Mouse (Mus musculus): ENCODE measurements around the gene Gm20695. TPM values are rescaled to one million over a fixed set of nuclear protein-coding genes. Genes with fewer than 3 reads are reported as not detected.

Gm20695 gene
- 2.8 TPM for polyA plus RNA-seq (2014; fragmentation: Illumina TruSeq; extraction: RNeasy Lipid Tissue Mini Kit (QIAGEN cat#74804); ENCODE audit: low read depth, low replicate concordance)

GRCm38 (mm10) chr16:3884201-3885064 lies at the start of gene Gm20695, which contains the start of gene Zfp597:
Gene Gm20695, plus strand, starts transcription at chr16:3884648.
Gene Zfp597, minus strand, starts transcription at chr16:3884561.

GRCm38 (mm10) chr16:3846711-3847518 lies 37.5 kb upstream of the Gm20695 start, which contains the start of gene Zfp174:
Gene Zfp174, plus strand, starts transcription at chr16:3847268.

GRCm38 (mm10) chr16:3872216-3873047 lies 12.0 kb upstream of the Gm20695 start, which contains the start of gene Naa60:
Gene Naa60, plus strand, starts transcription at chr16:3872375.

GRCm38 (mm10) chr16:3908537-3909111 lies 24.2 kb downstream of the Gm20695 start, which contains the start of the genes 1700037C18Rik and Cluap1:
Gene 1700037C18Rik, minus strand, starts transcription at chr16:3908689.
Gene Cluap1, plus strand, starts transcription at chr16:3908801.

Other genes starting within 250 kb of the Gm20695 start
- gene Mefv, start 166.6 kb upstream of the Gm20695 start, polyA plus RNA-seq (2014; fragmentation: Illumina TruSeq; extraction: RNeasy Lipid Tissue Mini Kit (QIAGEN cat#74804); ENCODE audit: low read depth, low replicate concordance): not detected
- gene Zfp263, start 140.6 kb upstream of the Gm20695 start, polyA plus RNA-seq (2014; fragmentation: Illumina TruSeq; extraction: RNeasy Lipid Tissue Mini Kit (QIAGEN cat#74804); ENCODE audit: low read depth, low replicate concordance): 20.0 TPM
- gene Olfr15, start 53.8 kb upstream of the Gm20695 start, polyA plus RNA-seq (2014; fragmentation: Illumina TruSeq; extraction: RNeasy Lipid Tissue Mini Kit (QIAGEN cat#74804); ENCODE audit: low read depth, low replicate concordance): not detected
- 2.7 TPM for gene Zfp174, start 37.4 kb upstream of the Gm20695 start, polyA plus RNA-seq (2014; fragmentation: Illumina TruSeq; extraction: RNeasy Lipid Tissue Mini Kit (QIAGEN cat#74804); ENCODE audit: low read depth, low replicate concordance)
- gene Naa60, start 12.3 kb upstream of the Gm20695 start, polyA plus RNA-seq (2014; fragmentation: Illumina TruSeq; extraction: RNeasy Lipid Tissue Mini Kit (QIAGEN cat#74804); ENCODE audit: low read depth, low replicate concordance): 96.9 TPM
- 11.5 TPM for gene Zfp597, start 87 bp upstream of the Gm20695 start, polyA plus RNA-seq (2014; fragmentation: Illumina TruSeq; extraction: RNeasy Lipid Tissue Mini Kit (QIAGEN cat#74804); ENCODE audit: low read depth, low replicate concordance)
- 2.0 TPM for gene 1700037C18Rik, start 24.0 kb downstream of the Gm20695 start, polyA plus RNA-seq (2014; fragmentation: Illumina TruSeq; extraction: RNeasy Lipid Tissue Mini Kit (QIAGEN cat#74804); ENCODE audit: low read depth, low replicate concordance)
- 28.5 TPM for gene Cluap1, start 24.2 kb downstream of the Gm20695 start, polyA plus RNA-seq (2014; fragmentation: Illumina TruSeq; extraction: RNeasy Lipid Tissue Mini Kit (QIAGEN cat#74804); ENCODE audit: low read depth, low replicate concordance)
- gene Nlrc3, start 92.0 kb downstream of the Gm20695 start, polyA plus RNA-seq (2014; fragmentation: Illumina TruSeq; extraction: RNeasy Lipid Tissue Mini Kit (QIAGEN cat#74804); ENCODE audit: low read depth, low replicate concordance): 0.57 TPM
- 28.0 TPM for gene Slx4, start 119.1 kb downstream of the Gm20695 start, polyA plus RNA-seq (2014; fragmentation: Illumina TruSeq; extraction: RNeasy Lipid Tissue Mini Kit (QIAGEN cat#74804); ENCODE audit: low read depth, low replicate concordance)
- 591 TPM for gene Dnase1, start 152.3 kb downstream of the Gm20695 start, polyA plus RNA-seq (2014; fragmentation: Illumina TruSeq; extraction: RNeasy Lipid Tissue Mini Kit (QIAGEN cat#74804); ENCODE audit: low read depth, low replicate concordance)
- gene Trap1, start 193.2 kb downstream of the Gm20695 start, polyA plus RNA-seq (2014; fragmentation: Illumina TruSeq; extraction: RNeasy Lipid Tissue Mini Kit (QIAGEN cat#74804); ENCODE audit: low read depth, low replicate concordance): 103 TPM

Measured in kidney, adult 10 weeks (tissue).